Mouse (Mus musculus): Measurements from ENCODE around the gene Calcr. TPM values are rescaled to one million over a fixed set of nuclear protein-coding genes. Genes with fewer than 3 reads are reported as not detected.

Calcr gene
- polyA plus RNA-seq (2014; fragmentation: Illumina TruSeq; extraction: RNeasy Lipid Tissue Mini Kit (QIAGEN cat#74804); ENCODE audit: low read depth, low replicate concordance) = not detected

GRCm38 (mm10) chr6:3764230-3764764 lies at the start of gene Calcr:
Calcr (minus strand) TSS chr6:3764714.

Other genes starting within 250 kb of the Calcr start
- 323 TPM for gene Tfpi2, start 224.2 kb upstream of the Calcr start, polyA plus RNA-seq (2014; fragmentation: Illumina TruSeq; extraction: RNeasy Lipid Tissue Mini Kit (QIAGEN cat#74804); ENCODE audit: low read depth, low replicate concordance)
- 2.9 TPM for gene Gngt1, start 229.1 kb upstream of the Calcr start, polyA plus RNA-seq (2014; fragmentation: Illumina TruSeq; extraction: RNeasy Lipid Tissue Mini Kit (QIAGEN cat#74804); ENCODE audit: low read depth, low replicate concordance)
- gene Gng11, start 239.2 kb upstream of the Calcr start, polyA plus RNA-seq (2014; fragmentation: Illumina TruSeq; extraction: RNeasy Lipid Tissue Mini Kit (QIAGEN cat#74804); ENCODE audit: low read depth, low replicate concordance) = 24.0 TPM